Mouse (Mus musculus) spleen, postnatal 14 days (tissue): ENCODE results near the gene Hoxd3.
A peak's percentile ranks its signal among the peaks of the same experiment; 100 is the strongest.

Source experiments
- DNase-seq, 2 experiments: peaks; one replicate each; pipeline ENCODE4 v3.0.0; 2021 to 2022; ENCODE audit warnings: low spot score in 2 of 2

The Hoxd3 gene

DNA sequence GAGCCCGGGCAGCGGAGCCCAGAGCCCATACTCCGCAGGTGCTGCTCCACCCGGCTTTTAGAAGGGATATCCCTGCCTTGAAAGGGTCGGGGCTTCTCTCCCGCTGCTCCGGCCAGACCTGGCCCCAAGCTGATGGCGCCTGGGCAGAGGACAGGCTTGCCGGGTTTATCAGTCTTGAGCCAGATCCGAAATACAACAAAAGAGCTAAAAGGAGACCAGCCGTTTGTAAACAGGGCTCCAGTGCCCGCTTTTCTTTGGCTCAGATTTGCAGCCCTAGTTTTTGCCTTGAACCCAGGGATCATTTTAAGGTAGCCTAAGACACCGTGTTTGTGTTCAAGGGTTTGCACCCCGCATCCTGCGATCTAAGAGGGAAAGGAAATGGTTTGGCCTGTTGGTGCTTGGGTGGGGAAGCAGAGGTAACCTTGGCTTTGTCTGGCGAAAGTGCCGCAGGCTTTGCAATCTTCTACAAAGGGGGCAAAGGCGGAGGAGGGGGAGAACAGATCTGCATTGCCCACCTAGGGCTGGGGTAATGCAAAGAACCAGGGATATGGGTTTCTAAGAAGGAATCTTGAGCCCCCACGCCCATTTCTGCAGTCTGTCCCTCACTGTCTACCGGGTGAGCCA is 18.8 kb upstream of the Hoxd3 start:
- no peak for DNase-seq

DNA sequence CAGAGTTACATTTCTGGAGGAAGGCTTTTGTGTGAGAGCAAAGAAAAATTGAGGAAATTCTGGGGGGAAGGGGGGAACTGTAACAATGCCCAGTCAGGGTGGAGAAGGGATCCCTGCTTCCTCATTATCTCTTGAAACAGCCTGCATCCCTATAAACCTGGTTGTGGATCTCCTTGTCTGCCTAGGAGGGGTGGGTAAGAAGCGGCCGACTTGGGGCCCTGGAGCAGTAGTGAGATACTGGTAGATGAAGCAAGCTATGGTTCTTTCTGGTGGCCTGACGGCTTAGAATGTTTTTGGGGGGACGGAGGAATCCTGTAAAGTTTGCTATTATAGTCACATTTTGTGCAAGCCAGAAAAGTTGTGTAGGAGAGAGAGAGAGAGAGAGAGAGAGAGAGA is 18.3 kb upstream of the Hoxd3 start:
- no peak for DNase-seq

DNA sequence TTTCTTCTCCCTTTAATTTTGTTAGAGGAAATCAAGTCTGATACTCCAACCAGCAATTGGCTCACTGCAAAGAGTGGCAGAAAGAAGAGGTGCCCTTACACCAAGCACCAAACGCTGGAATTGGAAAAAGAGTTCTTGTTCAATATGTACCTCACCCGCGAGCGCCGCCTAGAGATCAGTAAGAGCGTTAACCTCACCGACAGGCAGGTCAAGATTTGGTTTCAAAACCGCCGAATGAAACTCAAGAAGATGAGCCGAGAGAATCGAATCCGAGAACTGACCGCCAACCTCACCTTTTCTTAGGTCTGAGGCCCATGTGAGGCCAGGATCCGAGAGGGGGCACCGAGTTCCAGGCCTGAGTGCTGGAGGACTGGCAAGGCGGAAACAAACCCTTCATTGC is 17.7 kb upstream of the Hoxd3 start:
- no peak for DNase-seq

DNA sequence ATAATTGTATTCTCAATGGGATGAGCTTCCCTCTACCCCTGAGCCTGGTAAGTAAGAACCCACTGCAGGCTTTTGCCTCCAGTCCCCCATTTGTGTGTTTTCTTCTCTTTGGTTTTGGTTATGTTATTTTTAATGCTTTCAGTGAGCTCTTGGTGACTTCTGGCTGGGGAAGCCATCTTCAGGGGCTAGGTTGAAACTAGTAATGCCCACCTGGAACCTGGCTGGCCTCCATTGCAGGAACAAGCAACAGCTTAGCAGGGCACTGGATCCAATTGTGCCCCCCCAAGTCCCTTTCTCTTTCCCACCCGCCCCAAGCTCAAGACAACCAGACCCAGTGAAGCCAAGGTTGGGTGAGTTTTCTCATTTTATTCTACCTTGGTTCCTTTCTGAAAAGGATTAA is 16.3 kb upstream of the Hoxd3 start:
- no peak for DNase-seq

DNA sequence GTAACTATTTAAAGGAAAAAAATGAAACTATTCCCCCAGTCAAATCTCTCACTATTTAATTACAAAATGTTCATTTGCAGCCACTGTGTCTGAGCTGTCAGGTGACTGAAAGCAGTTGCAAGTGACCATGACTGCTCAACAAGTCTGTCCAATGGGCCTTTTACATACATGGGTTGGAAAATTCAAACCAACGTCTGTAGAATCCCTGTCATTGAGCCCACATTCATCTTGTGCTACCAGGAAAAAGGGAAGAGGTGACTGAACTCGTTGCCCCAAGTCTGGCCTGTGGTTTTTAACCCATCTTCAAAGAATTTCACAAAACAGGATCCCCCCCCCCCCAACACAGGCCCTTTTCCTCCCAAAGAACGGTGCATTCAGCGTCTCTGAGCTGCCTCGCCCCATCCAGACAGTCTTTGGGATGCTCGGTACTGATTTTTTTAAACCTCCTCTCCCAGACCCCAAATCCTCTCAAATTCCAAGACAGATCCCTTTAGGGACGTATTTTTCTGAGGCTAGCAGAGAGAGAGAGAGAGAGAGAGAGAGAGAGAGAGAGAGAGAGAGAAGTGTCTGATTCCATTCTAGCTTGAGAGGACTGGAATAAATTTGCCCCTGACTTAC is 15.8 kb upstream of the Hoxd3 start:
- DNase-seq = no peak

DNA sequence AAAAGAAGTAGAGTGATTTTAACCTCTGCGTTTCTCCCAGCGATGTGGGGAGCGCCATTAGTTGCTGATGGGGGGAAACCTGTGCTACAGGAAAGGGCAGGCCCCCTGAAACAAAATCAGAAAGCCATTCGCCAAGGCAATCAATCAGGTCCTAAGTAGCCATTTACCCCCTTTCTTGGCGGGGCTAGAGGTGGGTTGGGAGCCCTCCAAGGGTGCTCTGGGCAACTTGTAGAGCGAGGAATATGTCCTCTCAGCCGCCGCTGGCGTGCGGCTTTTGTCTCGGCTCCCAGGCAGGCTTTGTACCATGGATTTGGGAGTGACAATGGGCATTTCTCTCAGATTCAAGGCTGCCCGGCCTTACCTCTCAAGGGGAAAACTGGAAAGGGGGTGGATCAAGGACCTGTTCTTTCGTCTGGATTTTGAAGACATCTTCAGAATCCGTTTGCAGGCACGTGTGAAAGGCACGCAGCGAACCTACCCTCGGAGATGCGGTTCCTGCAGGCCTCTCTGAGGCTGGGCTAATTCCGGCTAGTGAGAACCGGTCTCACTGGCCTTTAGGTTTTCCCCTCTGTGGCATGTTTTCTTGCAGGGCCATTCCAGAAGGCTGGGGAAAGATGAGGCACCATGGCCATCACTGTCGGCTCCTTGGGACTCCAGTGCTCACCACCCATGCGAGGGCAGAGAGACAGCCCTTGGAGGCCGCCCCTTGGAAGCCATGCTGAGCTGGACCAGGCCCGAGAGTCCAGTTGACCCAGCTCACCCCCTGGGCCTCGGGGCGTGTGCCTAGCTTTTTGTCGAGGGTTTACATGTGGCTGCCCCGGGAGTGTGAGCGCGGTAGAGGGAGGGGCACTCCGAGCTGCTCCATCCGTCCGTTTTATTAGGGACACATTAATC is 15.0 kb upstream of the Hoxd3 start:
- no peak for DNase-seq

DNA sequence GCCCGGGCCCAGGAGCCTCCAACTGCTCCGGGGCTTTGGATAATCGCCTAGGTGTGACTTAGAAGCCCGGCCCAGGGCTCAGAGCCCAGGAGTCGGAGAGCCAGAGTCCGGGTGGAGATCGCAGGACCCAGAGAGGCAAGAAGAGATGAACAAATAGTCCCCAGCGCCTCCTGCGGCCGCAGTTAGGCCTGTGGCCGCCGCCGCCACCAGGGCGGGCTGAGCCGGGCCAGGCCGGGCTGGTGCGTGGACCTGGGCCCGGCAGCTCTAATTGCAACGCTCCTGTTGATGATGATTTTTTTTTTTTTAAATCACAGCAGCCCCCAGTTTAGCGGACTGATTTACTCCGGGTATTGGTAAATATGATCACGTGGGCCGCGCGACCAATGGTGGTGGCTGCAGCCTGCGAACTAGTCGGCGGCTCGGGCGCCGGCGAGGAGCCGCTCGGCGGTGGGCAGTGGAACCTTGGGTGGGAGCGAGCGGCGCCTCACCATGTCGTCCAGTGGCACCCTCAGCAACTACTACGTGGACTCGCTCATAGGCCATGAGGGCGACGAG is 14.1 kb upstream of the Hoxd3 start, which contains the start of gene Hoxd9:
Gene Hoxd9, plus strand, starts transcription at position 161 of the 555 bp plus-strand sequence.
- DNase-seq = no peak

DNA sequence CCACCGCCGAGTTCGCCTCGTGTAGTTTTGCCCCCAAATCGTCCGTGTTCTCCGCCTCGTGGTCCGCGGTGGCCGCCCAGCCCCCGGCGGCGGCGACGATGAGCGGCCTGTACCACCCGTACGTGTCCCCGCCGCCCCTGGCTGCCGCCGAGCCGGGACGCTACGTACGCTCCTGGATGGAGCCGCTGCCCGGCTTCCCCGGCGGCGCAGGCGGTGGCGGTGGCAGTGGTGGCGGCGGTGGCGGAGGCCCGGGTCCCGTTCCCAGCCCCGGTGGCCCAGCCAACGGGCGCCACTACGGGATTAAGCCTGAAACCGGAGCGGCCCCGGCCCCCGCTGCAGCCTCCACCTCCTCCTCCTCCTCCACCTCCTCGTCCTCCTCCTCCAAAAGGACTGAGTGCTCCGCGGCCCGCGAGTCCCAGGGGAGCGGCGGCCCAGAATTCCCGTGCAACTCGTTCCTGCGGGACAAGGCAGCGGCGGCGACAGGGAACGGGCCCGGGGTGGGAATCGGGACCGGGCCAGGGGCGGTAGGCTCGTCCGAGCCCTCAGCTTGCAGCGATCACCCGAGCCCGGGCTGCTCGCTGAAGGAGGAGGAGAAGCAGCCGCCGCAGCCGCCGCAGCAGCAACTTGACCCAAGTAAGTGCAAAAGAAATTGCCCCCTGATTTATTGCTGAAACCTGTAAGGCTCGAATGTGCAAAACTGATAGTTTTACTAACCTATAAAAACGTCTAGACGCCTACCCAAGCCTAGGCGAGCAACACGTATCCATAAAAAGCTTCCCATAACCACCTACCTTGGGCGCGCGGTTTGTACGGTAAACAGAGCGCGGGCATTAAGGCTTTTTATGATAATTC is 13.3 kb upstream of the Hoxd3 start:
- DNase-seq = no peak

DNA sequence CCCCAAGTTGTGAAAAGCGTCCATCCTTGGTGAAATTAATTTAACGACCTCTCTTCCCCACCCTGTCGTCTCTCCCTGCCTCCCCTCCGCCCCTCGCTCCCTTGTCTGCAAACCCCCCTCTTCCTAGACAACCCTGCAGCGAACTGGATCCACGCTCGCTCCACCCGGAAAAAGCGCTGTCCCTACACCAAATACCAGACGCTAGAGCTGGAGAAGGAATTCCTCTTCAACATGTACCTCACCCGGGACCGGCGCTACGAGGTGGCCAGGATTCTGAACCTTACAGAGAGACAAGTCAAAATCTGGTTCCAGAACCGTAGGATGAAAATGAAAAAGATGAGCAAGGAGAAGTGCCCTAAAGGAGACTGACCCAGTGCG is 12.7 kb upstream of the Hoxd3 start:
- no peak for DNase-seq

DNA sequence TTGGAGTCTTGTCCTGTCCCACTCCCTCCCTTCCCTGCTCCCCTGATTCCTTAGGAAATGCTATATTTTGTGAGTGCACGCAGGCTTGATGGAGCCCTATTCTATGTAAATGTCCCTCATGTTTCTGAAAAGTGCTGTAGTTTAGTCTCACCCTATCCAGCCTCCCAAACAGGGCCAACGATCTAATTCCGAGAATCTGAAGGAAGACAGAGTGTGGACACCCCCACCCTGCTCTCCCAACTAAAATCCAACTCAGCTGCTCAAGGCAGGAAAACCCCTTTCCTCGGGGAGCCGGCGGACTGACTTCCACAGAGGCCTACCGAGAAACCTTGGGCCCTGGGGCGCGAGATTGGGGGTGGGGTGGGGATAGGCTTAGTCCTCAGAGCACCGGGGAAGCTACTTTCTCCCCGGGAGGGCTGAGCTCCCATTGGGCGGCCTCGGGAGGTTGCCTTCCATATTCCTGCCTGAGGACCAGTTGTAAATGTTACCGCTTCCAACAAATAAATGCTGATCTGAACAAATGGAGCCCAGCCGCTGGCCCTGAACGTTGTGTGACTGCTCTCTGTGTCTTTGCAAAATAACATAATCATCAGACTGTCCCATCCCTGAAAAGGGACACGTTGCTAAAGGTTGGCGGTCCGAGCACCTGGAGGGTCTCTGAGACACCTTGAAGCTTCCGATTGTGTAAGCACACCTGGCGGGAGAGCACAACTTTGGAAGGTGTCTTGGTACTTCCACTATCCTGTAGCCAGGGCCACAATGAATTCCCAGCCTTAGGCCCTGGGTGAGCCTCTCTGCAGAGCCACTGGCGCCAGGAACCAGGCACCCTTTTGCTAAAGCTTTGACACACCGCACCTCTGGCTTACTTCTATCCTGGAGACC is 11.8 kb upstream of the Hoxd3 start:
- DNase-seq = no peak

DNA sequence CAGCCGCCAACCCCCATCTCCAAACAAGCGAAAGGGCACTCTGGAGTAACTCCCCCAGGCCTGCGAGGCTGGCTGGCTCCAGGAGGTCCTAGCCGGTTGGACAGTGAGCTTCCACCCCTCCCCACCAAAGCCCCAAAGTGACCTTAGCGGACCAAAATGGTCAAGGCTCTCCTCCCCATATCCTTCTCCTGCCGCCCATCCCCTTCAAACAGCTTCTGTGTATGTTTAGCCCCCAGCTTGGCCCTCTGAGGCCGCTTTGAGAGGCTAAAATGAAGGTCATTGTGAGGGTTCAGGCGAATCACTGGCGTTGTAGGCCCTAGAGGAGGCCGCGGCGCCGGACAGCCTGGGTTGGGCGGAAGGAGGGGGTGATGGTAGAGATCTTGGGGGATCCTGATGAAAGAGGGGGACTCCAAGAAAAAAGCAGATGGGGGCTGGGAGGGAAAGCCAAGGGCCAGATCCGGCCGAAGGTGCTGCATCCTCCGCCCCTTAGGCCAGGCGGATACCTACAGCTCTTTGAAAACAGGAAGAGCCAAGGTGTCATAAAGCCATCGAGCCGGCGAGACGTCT is 11.1 kb upstream of the Hoxd3 start:
- DNase-seq = no peak

DNA sequence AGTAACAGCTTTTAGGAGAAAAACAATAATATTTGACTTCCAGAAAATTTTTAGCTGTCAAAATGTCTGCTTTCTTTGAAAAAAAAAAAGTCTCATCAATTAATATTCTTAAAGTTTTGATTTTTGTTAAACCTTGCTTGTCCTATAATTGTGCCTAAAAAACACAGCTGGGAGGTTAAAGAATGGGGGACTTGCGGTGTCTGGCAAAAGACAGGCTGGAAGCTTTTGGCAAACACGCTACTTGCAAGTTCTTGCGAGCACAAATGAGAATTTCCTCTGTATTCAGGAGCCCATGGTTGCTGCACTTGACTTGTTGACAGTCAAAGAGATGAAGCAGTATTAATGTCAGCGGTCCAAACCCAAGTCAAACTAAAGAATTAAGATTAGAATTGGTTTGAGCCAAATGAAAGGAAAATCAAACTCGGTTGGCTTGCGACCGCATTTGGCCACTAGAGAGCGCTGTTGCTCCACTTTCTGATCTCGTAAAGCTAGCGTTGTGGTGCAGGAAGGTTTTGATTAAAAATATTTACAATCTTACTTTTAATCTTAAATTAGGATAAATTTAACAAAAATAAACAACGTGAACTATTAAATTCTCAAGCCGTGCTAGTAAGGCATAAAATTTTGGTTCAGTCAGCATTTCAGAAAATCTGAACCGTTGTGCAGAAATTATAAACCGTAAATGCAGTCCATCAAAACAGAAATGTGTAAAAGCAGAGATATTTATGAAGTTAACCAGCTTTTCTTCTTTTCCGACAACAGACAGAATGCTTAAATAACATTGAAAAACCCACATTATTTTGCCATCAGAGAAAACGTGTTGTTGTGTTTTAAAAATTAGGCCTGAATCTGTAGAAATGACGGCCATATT is 9.5 kb upstream of the Hoxd3 start:
- DNase-seq = peak in 1 of 2 experiments; percentile 40

DNA sequence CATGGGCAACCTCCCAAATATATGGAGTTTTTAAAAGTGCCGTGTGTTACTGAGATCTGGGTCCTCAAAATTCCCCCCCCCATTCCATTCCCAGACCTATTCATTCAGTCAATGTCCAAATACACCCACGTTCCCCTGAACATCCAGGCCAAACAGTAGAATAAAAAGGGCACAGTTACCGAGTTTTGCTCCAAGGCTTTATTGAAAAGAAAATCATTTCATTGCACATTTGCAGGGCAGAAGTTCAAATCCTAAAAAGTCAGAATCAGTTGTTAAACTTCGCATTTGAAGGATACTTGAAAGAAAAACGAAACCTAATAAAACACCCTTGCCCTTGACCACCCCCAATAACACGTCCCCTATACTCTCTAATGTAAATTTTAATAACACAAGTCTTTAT is 8.9 kb upstream of the Hoxd3 start:
- no peak for DNase-seq

DNA sequence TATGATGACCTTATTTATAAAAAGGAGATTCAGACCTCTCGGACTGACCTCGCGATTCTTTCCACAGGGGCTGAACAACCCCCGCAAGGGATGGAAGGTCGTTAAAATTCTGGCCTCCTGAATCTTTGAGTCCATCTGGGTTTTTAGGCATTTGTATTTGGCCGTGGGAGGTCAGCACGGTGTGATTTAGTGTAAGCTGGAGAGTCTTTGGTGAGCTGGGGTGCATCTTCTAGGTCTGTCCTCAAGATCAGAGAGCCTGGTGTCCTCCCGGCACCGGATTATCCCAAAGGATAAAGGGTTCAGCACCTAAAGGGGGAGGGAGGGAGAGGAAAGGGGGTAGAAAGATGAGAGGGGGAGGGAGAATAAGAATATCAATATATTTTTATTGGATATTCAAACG is 8.4 kb upstream of the Hoxd3 start:
- no peak for DNase-seq

DNA sequence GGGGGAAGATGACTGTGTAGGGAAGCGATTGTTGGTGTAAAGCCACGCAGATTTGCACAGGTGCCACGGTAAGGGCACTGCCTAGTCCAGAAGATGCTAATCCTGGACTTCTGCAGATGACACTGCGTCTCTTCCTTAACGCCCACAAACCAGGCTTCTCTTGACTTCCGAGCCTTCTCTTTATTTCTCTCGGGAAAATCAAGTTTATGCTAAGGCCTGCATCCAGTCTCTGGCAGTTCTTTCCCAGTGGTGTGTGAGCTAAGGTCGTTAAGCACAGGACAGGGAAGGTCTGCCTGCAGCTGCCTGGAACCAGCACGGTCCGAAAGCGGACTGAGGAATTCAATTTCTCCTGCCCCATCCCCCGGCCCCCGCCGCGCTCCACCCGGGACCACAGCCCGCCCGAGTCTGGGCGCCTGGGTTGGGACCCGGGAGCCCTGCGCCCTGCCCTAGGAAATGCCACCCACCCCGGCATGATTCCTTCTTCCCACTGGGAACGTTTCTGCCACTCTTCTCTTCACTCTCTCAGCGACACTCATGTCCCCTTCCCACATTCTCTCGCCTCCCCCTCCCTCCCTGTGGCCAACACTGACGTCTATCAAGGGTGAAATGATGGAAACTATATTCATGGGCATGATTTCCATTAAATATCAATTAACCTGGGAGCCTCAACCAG is 7.9 kb upstream of the Hoxd3 start:
- DNase-seq = no peak

DNA sequence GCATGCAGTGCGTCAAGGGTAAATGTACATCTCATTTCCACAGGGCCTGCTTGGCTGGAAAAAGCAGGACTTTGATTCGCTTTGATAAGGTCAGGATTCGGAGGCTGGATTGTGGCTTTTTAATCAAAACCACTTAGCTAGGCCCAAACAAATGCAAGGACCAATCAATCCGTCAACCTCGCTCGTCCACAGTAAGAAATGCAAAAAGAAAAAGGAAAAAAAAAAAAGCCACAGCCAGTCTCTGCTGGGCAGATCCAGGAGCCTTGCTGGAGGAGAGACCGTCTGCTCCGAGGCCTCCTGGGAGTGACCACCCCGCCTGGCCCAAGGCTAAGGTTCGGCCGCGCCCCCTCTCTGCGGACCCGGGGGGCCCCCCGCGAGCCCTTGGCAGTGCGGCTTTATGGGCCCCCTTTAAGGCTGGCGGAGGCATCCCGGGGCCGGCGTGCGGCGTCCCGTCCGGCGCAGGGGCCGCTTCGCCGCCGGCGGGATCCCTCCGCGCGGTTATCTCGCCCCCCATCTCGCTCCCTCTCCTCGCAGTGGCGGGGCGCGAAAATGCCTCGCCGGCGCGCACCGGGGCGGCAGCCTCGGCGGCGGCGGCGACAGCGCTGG is 7.2 kb upstream of the Hoxd3 start, which contains the start of gene Hoxd8:
Gene Hoxd8, plus strand, starts transcription at position 223 of the 606 bp plus-strand sequence.
- DNase-seq = no peak

DNA sequence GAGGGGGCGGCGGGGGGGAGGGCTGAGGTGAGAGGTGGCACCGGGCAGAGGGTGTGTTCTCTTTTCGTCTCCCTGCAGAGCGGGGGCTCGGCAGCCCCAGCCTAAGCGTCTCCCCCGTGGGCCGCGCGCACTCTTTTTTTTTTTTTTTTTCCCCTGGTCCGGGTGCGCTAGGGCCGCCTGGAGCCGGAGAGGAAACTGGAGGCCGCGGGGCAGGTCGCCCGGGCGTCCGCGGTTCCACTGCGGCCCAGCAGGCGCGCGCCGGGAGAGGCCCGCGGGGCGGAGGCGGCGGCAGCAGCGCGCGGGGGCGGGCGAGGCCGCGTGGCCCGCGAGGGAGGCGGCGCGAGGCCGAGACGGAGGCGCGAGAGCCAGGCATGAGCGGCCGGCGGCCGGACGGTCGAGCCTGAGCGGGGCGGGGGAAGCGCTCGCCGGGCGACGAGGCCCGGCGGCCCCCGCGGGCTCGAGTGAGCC is 6.7 kb upstream of the Hoxd3 start:
- no peak for DNase-seq

DNA sequence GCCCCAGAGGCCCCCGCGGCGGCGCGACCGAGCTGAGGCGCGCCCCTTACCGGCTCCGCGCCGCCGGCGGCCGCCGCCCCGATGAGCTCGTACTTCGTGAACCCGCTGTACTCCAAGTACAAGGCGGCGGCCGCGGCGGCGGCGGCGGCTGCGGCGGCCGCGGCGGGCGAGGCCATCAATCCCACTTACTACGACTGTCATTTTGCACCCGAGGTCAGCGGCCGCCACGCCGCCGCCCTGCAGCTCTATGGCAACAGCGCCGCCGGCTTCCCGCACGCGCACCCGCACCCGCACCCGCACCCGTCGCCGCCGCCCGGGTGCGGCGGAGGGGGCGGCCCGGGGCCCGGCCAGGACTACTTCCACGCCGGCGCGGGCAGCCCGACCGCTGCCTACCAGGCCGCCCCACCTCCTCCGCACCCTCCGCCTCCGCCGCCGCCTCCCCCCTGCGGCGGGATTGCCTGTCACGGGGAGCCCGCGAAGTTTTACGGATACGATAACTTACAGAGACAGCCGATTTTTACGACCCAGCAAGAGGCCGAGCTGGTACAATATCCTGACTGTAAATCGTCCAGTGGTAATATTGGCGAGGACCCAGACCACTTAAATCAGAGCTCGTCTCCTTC is 6.1 kb upstream of the Hoxd3 start:
- no peak for DNase-seq
